Mouse (Mus musculus): ENCODE data around the gene Olfr8. TPM values are rescaled to one million over a fixed set of nuclear protein-coding genes. Genes with fewer than 3 reads are reported as not detected.
"Not testable (repeated sequence)": the region's sequence is repeated elsewhere in the genome, so short reads cannot be mapped to it uniquely, and the experiment has no call there.

The Olfr8 gene
- not detected in 2 replicates for polyA plus RNA-seq (2014; fragmentation: Nextera tagmentation; extraction: Ambion mirVana)

DNA sequence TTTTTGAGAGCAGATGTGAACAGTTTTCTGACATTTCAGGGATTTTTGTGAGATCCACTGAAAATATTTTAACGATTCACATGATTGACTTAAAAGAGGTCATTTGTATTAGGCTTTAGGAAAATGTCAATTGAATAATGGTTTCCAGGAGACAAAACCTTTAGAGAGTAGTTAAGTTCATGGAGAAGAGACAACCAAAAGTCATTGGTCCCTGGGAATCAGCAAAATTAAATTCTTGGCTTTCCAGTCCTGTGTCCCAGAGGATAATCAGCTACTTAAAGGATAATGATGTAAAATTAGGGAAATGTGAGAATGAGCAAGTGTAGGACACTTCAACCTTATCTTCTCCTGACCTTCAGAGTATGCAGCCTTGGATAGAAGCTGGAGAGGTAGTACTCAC is at the start of gene Olfr8:
TSS of gene Olfr8 (plus strand) at position 301 of the 400 bp plus-strand sequence.
- not testable (repeated sequence) for H3K27ac ChIP-seq; H3K36me3 ChIP-seq (replicated peaks; ENCODE audit: control insufficient read depth, insufficient read depth); H3K9me3 ChIP-seq (ENCODE audit: control insufficient read depth, low read length); ATAC-seq (ENCODE audit: low FRiP score); H3K4me1 ChIP-seq (replicated peaks; ENCODE audit: control insufficient read depth, insufficient read depth, low read length); H3K4me3 ChIP-seq (replicated peaks; ENCODE audit: low read length); H3K27me3 ChIP-seq (ENCODE audit: control insufficient read depth, insufficient read depth, low read length); H3K9ac ChIP-seq; DNase-seq (ENCODE audit: low spot score); H3K4me2 ChIP-seq (replicated peaks)
- 94% methylated on average over 1 of the region's 1 CpGs for WGBS

DNA sequence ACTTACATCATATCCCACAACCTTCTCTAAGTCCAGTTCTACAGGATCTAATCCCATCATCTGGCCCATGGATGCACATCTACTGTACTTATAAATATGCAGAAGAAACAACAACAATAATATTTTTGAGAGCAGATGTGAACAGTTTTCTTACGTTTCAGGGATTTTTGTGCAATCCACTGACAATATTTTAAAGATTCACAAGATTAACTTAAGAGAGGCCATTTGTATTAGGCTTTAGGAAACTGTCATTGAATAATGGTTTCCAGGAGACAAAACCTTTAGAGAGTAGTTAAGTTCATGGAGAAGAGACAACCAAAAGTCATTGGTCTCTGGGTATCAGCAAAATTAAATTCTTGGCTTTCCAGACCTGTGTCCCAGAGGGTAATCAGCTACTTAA is 37.6 kb upstream of the Olfr8 start, which contains the start of gene Olfr1354:
TSS of gene Olfr1354 (plus strand) at position 301 of the 400 bp plus-strand sequence.
- WGBS = 84% methylated on average over 1 of the region's 1 CpGs
- not testable (repeated sequence) for ATAC-seq (ENCODE audit: low FRiP score); H3K4me1 ChIP-seq (replicated peaks; ENCODE audit: control insufficient read depth, insufficient read depth, low read length); H3K9ac ChIP-seq; H3K4me2 ChIP-seq (replicated peaks); H3K4me3 ChIP-seq (replicated peaks; ENCODE audit: low read length); DNase-seq (ENCODE audit: low spot score); H3K36me3 ChIP-seq (replicated peaks; ENCODE audit: control insufficient read depth, insufficient read depth); H3K27ac ChIP-seq; H3K9me3 ChIP-seq (ENCODE audit: control insufficient read depth, low read length); H3K27me3 ChIP-seq (ENCODE audit: control insufficient read depth, insufficient read depth, low read length)

GRCm38 (mm10) chr10:78963009-78963408 is 12.6 kb downstream of the Olfr8 start, which contains the start of gene Olfr1353:
Gene Olfr1353 (plus strand): TSS chr10:78963309.
- not testable (repeated sequence) for H3K36me3 ChIP-seq (replicated peaks; ENCODE audit: control insufficient read depth, insufficient read depth); H3K27ac ChIP-seq; H3K4me1 ChIP-seq (replicated peaks; ENCODE audit: control insufficient read depth, insufficient read depth, low read length); H3K4me2 ChIP-seq (replicated peaks); H3K9ac ChIP-seq; H3K27me3 ChIP-seq (ENCODE audit: control insufficient read depth, insufficient read depth, low read length); H3K9me3 ChIP-seq (ENCODE audit: control insufficient read depth, low read length); ATAC-seq (ENCODE audit: low FRiP score); DNase-seq (ENCODE audit: low spot score); H3K4me3 ChIP-seq (replicated peaks; ENCODE audit: low read length)

DNA sequence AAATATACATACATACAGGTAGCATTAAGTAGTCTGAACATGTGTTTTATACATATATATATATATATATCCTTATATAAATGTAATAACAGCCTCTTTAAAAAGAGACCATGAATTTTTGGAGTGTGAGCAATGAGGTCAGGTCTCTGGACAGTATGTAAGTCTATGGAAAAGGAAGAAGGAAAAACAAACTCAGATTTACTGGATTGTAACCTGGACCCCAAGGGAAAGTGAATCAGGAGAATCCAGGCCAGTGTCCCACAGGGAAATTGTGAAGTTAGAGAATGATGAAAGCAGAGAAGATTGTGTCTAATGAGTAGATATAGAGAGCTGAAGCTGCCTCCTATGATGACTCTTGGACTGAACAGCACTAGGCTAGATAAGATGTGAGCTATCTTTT is 30.3 kb downstream of the Olfr8 start, which contains the start of gene Olfr1352:
TSS of gene Olfr1352 (plus strand) at position 301 of the 400 bp plus-strand sequence.
- H3K36me3 ChIP-seq (replicated peaks; ENCODE audit: control insufficient read depth, insufficient read depth) = no peaks in the 10 kb centered on the region
- DNase-seq (ENCODE audit: low spot score) = no peak
- H3K4me1 ChIP-seq (replicated peaks; ENCODE audit: control insufficient read depth, insufficient read depth, low read length) = no peaks in the 10 kb centered on the region
- H3K9ac ChIP-seq = no peak within 1 kb of the TSS
- no peak within 1 kb of the TSS for H3K27ac ChIP-seq
- no peak within 1 kb of the TSS for H3K4me2 ChIP-seq (replicated peaks)
- no peaks in the 10 kb centered on the region for H3K27me3 ChIP-seq (ENCODE audit: control insufficient read depth, insufficient read depth, low read length)
- H3K4me3 ChIP-seq (replicated peaks; ENCODE audit: low read length) = no peak within 1 kb of the TSS
- no peak for ATAC-seq (ENCODE audit: low FRiP score)
- H3K9me3 ChIP-seq (ENCODE audit: control insufficient read depth, low read length) = no peaks in the 10 kb centered on the region

Other genes with a start within 250 kb of the Olfr8 start
- gene Casp14, start 232.3 kb upstream of the Olfr8 start, polyA plus RNA-seq (2014; fragmentation: Nextera tagmentation; extraction: Ambion mirVana) = not detected in 2 replicates
- 0.23 and 0.35 TPM in 2 replicates for gene Ccdc105, start 197.6 kb upstream of the Olfr8 start, polyA plus RNA-seq (2014; fragmentation: Nextera tagmentation; extraction: Ambion mirVana)
- 11.9 and 17.4 TPM in 2 replicates for gene Slc1a6, start 170.1 kb upstream of the Olfr8 start, polyA plus RNA-seq (2014; fragmentation: Nextera tagmentation; extraction: Ambion mirVana)
- not detected in 2 replicates for gene Olfr1356, start 98.5 kb upstream of the Olfr8 start, polyA plus RNA-seq (2014; fragmentation: Nextera tagmentation; extraction: Ambion mirVana)
- not detected in 2 replicates for gene Olfr1355, start 75.1 kb upstream of the Olfr8 start, polyA plus RNA-seq (2014; fragmentation: Nextera tagmentation; extraction: Ambion mirVana)
- gene Olfr1354, start 37.5 kb upstream of the Olfr8 start, polyA plus RNA-seq (2014; fragmentation: Nextera tagmentation; extraction: Ambion mirVana) = not detected in 2 replicates
- gene Olfr1353, start 12.7 kb downstream of the Olfr8 start, polyA plus RNA-seq (2014; fragmentation: Nextera tagmentation; extraction: Ambion mirVana) = not detected in 2 replicates
- not detected in 2 replicates for gene Olfr1352, start 30.4 kb downstream of the Olfr8 start, polyA plus RNA-seq (2014; fragmentation: Nextera tagmentation; extraction: Ambion mirVana)
- not detected in 2 replicates for gene Olfr1351, start 61.8 kb downstream of the Olfr8 start, polyA plus RNA-seq (2014; fragmentation: Nextera tagmentation; extraction: Ambion mirVana)
- gene Olfr57, start 78.1 kb downstream of the Olfr8 start, polyA plus RNA-seq (2014; fragmentation: Nextera tagmentation; extraction: Ambion mirVana) = 0.17 and 1.2 TPM in 2 replicates
- 50.7 and 54.9 TPM in 2 replicates for gene 2610008E11Rik, start 147.0 kb downstream of the Olfr8 start, polyA plus RNA-seq (2014; fragmentation: Nextera tagmentation; extraction: Ambion mirVana)
- not detected in 2 replicates for gene Vmn2r80, start 198.1 kb downstream of the Olfr8 start, polyA plus RNA-seq (2014; fragmentation: Nextera tagmentation; extraction: Ambion mirVana)

Measured in hindbrain, embryonic 14.5 days (tissue).